Mouse (Mus musculus) kidney, embryonic 15.5 days (tissue): Measurements from ENCODE around the gene Ankrd33b. TPM values are rescaled to one million over a fixed set of nuclear protein-coding genes. Genes with fewer than 3 reads are reported as not detected.

Experiments used
- polyA plus RNA-seq: library from polyadenylated mRNA; unstranded; fragments of >200 nt; fragmentation: Nextera tagmentation; extraction: Ambion mirVana; gene quantifications from 2 replicates; pipeline ENCODE4 v1.2.1, GENCODE M21; 2015

Gene Ankrd33b
- polyA plus RNA-seq, 1 experiment from 2014 or later: 6.2 TPM

Other genes starting within 250 kb of the Ankrd33b start
- gene Dap, start 143.4 kb downstream of the Ankrd33b start, polyA plus RNA-seq: 86.3 TPM in 2 replicates
- gene Ropn1l, start 86.0 kb upstream of the Ankrd33b start, polyA plus RNA-seq: 3.0 and 3.4 TPM in 2 replicates
- 31.5 and 32.6 TPM in 2 replicates for gene March6, start 163.3 kb upstream of the Ankrd33b start, polyA plus RNA-seq
- 13.6 and 14.6 TPM in 2 replicates for gene Cmbl, start 197.7 kb upstream of the Ankrd33b start, polyA plus RNA-seq
- gene Cct5, start 234.1 kb upstream of the Ankrd33b start, polyA plus RNA-seq: 560 and 580 TPM in 2 replicates
- gene Fam173b, start 234.1 kb upstream of the Ankrd33b start, polyA plus RNA-seq: 13.4 and 13.9 TPM in 2 replicates